Mouse (Mus musculus) hindbrain, embryonic 16.5 days (tissue): ENCODE results near the gene Pdcd5. TPM values are rescaled to one million over a fixed set of nuclear protein-coding genes. Genes with fewer than 3 reads are reported as not detected.

ENCODE experiments used
- ATAC-seq: fragments of 200-750 bp; cut with Nextera tagmentation; 2 replicates; pipeline ENCODE4 v1.8.0; 2017; ENCODE audit warnings: moderate TSS enrichment, moderate library complexity
- H3K27ac ChIP-seq: fragments of 300-500 bp; sonication (generic); 2 replicates; pipeline ENCODE4 v1.5.1; 2014; ENCODE audit warnings: low read depth, mild to moderate bottlenecking, control low read depth, low read length, moderate library complexity
- H3K27me3 ChIP-seq: fragments of 300-500 bp; sonication (generic); replicated peaks from 2 replicates; pipeline ENCODE4 v1.6.1; 2014; ENCODE audit warnings: low read length; ENCODE audit not compliant: control insufficient read depth, insufficient read depth
- H3K36me3 ChIP-seq: fragments of 300-500 bp; sonication (generic); 2 replicates; pipeline ENCODE4 v1.6.1; 2014; ENCODE audit warnings: mild to moderate bottlenecking, low read length, moderate library complexity, mixed read lengths; ENCODE audit not compliant: control insufficient read depth, insufficient read depth
- H3K4me1 ChIP-seq: fragments of 300-500 bp; sonication (generic); 2 replicates; pipeline ENCODE4 v1.6.1; 2014; ENCODE audit warnings: low read depth, low read length; ENCODE audit not compliant: control insufficient read depth, insufficient read depth
- H3K4me2 ChIP-seq: fragments of 300-500 bp; sonication (generic); 2 replicates; pipeline ENCODE4 v1.6.1; 2014; ENCODE audit warnings: mild to moderate bottlenecking, low read length, control low read depth, moderate library complexity
- H3K4me3 ChIP-seq: fragments of 300-500 bp; sonication (generic); 2 replicates; pipeline ENCODE4 v1.5.1; 2014; ENCODE audit warnings: mild to moderate bottlenecking, low read length, control low read depth, moderate library complexity
- H3K9ac ChIP-seq: fragments of 300-500 bp; sonication (generic); 2 replicates; pipeline ENCODE4 v1.6.1; 2014; ENCODE audit warnings: low read depth, mild to moderate bottlenecking, control low read depth, low read length, moderate library complexity
- H3K9me3 ChIP-seq: fragments of 300-500 bp; sonication (generic); 2 replicates; pipeline ENCODE4 v1.6.1; 2014; ENCODE audit warnings: mild to moderate bottlenecking, low read length, moderate library complexity; ENCODE audit not compliant: control insufficient read depth
- WGBS: fragments of 180-500 bp; shearing (Covaris S2); extraction: QIAGEN DNeasy Blood & Tissue Kit; methylation state at CpG from one replicate; pipeline ENCODE4 v1.1.7; 2014; 5-methylcytosine and 5-hydroxymethylcytosine counted together
- polyA plus RNA-seq: library from polyadenylated mRNA; unstranded; fragments of >200 nt; fragmentation: Nextera tagmentation; extraction: Ambion mirVana; gene quantifications from 2 replicates; pipeline ENCODE4 v1.2.1, GENCODE M21; 2015

Gene Pdcd5
- polyA plus RNA-seq, 1 experiment from 2014 or later = 244 TPM

GRCm38 (mm10) chr7:35649071-35649470 lies 1.8 kb upstream of the Pdcd5 start:
- 41% methylated on average over 3 of the region's 3 CpGs for WGBS
- no peak overlapping the region for H3K4me3 ChIP-seq
- peaks cover 11% of the 10 kb centered on the region for H3K36me3 ChIP-seq
- H3K27me3 ChIP-seq = no peaks in the 10 kb centered on the region
- peaks cover 9% of the 10 kb centered on the region for H3K4me1 ChIP-seq
- H3K9ac ChIP-seq = no peak overlapping the region
- no peaks in the 10 kb centered on the region for H3K9me3 ChIP-seq
- H3K27ac ChIP-seq = no peak overlapping the region
- no peak for ATAC-seq
- no peak overlapping the region for H3K4me2 ChIP-seq

- no peak for ATAC-seq
- Histone ChIP-seq H3K9ac (no peak overlapping the region), H3K27ac (no peak overlapping the region), H3K27me3 (no peaks in the 10 kb centered on the region), H3K9me3 (no peaks in the 10 kb centered on the region), H3K4me3 (no peak overlapping the region), H3K4me1 (peaks cover 9% of the 10 kb centered on the region), H3K36me3 (peaks cover 17% of the 10 kb centered on the region), H3K4me2 (no peak overlapping the region)
- WGBS = 66% methylated on average over 9 of the region's 9 CpGs
Measured at GRCm38 (mm10) chr7:35648239-35649069, 1.1 kb upstream of the Pdcd5 start.

DNA sequence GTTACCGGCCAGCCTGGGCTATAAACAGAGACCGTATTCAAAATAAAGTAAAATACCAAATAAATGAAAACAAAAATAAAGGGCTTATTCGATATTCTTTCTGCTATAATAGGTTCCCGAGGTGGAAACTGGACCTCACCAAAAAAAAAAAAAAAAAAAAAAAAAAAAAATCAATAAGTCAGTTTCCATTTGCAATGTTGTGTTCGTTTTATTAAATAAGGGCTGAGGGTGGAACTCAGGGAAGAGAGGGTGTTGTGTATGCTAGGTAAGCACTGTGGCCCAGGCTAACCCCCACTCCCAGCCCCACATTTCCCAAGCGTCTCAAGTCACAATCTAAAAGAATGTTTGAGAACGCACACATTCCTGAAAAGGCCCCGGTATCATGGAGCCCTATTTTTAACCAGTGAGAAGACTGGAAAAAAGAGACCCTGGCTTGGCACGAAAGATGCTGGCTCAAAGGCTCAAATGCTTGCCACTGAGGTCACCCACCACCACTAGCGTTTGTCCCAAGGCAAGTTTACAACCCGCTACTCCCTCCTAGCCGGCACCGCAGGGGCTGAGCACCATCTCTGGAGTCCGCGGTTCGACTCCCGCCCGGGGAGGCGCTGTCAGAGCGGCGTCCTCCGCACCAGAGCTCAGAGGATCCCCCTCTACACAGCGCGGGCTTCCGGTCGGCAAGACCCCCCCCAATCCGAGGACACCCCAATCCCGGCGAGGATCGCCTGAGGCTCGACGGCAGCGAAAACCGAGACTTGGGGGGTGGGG lies 822 bp downstream of the Pdcd5 start:
- 10% methylated on average over 34 of the region's 34 CpGs for whole genome bisulfite sequencing
- H3K9ac ChIP-seq = peak overlapping the region; percentile 91
- peak; percentile 44 for ATAC-seq

DNA sequence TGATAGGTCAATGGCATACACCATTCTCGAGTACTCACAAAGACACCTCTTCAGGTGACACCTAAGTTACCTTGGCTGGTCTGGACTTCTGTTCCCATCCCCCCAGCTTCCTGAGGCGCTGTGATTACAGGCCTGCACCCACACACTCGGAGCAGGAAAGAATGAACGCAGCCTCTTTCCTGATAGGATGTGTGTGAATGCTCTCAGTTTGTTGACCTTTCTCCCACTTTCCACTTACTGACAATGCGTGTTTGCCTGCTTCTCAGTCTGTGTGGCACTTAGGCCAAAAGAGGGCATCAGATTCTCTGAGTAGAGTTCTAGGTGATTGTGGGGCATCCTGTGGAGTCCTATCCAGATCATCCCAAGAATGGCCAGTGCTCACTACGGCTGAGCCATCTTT lies 7.2 kb downstream of the Pdcd5 start:
- Histone ChIP-seq H3K9me3 (no peaks in the 10 kb centered on the region), H3K36me3 (peaks cover 56% of the 10 kb centered on the region), H3K27ac (no peak overlapping the region), H3K4me2 (no peak overlapping the region), H3K4me3 (no peak overlapping the region), H3K9ac (no peak overlapping the region), H3K4me1 (no peaks in the 10 kb centered on the region), H3K27me3 (no peaks in the 10 kb centered on the region)
- ATAC-seq = no peak
- WGBS = 87% methylated on average over 6 of the region's 6 CpGs

More for the DNA sequence above, 822 bp downstream of the Pdcd5 start:
- Histone ChIP-seq H3K27me3 (no peaks in the 10 kb centered on the region), H3K4me2 (peak overlapping the region; percentile 77), H3K27ac (peak overlapping the region; percentile 81), H3K36me3 (peaks cover 32% of the 10 kb centered on the region), H3K9me3 (no peaks in the 10 kb centered on the region), H3K4me3 (peak overlapping the region; percentile 99), H3K4me1 (peaks cover 9% of the 10 kb centered on the region)

- H3K27ac ChIP-seq = no peak overlapping the region
- no peaks in the 10 kb centered on the region for H3K4me1 ChIP-seq
- H3K9me3 ChIP-seq = no peaks in the 10 kb centered on the region
- whole genome bisulfite sequencing = 92% methylated on average over 9 of the region's 9 CpGs
- H3K4me2 ChIP-seq = no peak overlapping the region
- no peak overlapping the region for H3K4me3 ChIP-seq
- H3K9ac ChIP-seq = no peak overlapping the region
- H3K27me3 ChIP-seq = no peaks in the 10 kb centered on the region
- H3K36me3 ChIP-seq = peaks cover 39% of the 10 kb centered on the region
- ATAC-seq = no peak
Measured at GRCm38 (mm10) chr7:35636874-35637273, 10.4 kb downstream of the Pdcd5 start.

GRCm38 (mm10) chr7:35636229-35636628 lies 11.1 kb downstream of the Pdcd5 start:
- no peaks in the 10 kb centered on the region for H3K27me3 ChIP-seq
- H3K4me1 ChIP-seq = no peaks in the 10 kb centered on the region
- H3K4me2 ChIP-seq = no peak overlapping the region
- no peak overlapping the region for H3K9ac ChIP-seq
- H3K4me3 ChIP-seq = no peak overlapping the region
- no peaks in the 10 kb centered on the region for H3K9me3 ChIP-seq
- WGBS = 73% methylated on average over 6 of the region's 6 CpGs
- ATAC-seq = no peak
- H3K27ac ChIP-seq = no peak overlapping the region
- peaks cover 36% of the 10 kb centered on the region for H3K36me3 ChIP-seq

DNA sequence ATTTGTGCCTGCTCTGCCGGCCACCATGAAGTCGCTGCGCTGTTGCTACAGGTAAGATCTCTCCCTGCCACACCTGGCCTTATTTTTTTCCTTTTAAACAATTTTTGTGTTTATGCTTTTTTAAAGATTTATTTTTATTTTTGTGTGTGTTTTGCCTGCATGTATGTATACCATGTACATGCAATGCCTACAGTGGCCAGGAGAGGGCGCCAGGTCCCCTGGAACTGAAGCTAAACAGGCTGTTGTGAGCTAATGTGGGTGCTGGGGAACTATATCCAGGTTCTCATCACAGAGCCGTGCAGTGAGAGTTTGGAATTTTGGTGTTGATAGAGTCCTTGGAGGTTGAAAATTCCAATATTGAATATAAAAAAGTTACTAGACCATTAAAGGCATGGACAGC lies 18.8 kb downstream of the Pdcd5 start:
- 73% methylated on average over 5 of the region's 5 CpGs for WGBS
- peaks cover 34% of the 10 kb centered on the region for H3K36me3 ChIP-seq

GRCm38 (mm10) chr7:35627371-35627770 lies 19.9 kb downstream of the Pdcd5 start:
- no peaks in the 10 kb centered on the region for H3K27me3 ChIP-seq
- no peak for ATAC-seq
- no peak overlapping the region for H3K4me2 ChIP-seq
- H3K4me1 ChIP-seq = no peaks in the 10 kb centered on the region
- H3K9ac ChIP-seq = no peak overlapping the region
- H3K27ac ChIP-seq = no peak overlapping the region
- WGBS = 88% methylated on average over 10 of the region's 10 CpGs
- peaks cover 31% of the 10 kb centered on the region for H3K36me3 ChIP-seq
- H3K4me3 ChIP-seq = no peak overlapping the region
- H3K9me3 ChIP-seq = no peaks in the 10 kb centered on the region

More for the DNA sequence above, 18.8 kb downstream of the Pdcd5 start:
- Histone ChIP-seq H3K27ac (no peak overlapping the region), H3K4me2 (no peak overlapping the region), H3K4me1 (no peaks in the 10 kb centered on the region), H3K9me3 (no peaks in the 10 kb centered on the region), H3K9ac (no peak overlapping the region), H3K4me3 (no peak overlapping the region), H3K27me3 (no peaks in the 10 kb centered on the region)
- ATAC-seq = no peak

GRCm38 (mm10) chr7:35626038-35626437 lies 21.3 kb downstream of the Pdcd5 start:
- H3K27ac ChIP-seq = no peak overlapping the region
- H3K4me2 ChIP-seq = no peak overlapping the region
- no peak overlapping the region for H3K4me3 ChIP-seq
- no peaks in the 10 kb centered on the region for H3K4me1 ChIP-seq
- ATAC-seq = no peak
- peaks cover 30% of the 10 kb centered on the region for H3K36me3 ChIP-seq
- H3K9ac ChIP-seq = no peak overlapping the region
- no peaks in the 10 kb centered on the region for H3K27me3 ChIP-seq
- 98% methylated on average over 5 of the region's 5 CpGs for WGBS
- no peaks in the 10 kb centered on the region for H3K9me3 ChIP-seq
